Mouse (Mus musculus): ENCODE measurements around the gene Abhd16a. TPM values are rescaled to one million over a fixed set of nuclear protein-coding genes. Genes with fewer than 3 reads are reported as not detected.

Abhd16a gene
- polyA plus RNA-seq (2014; fragmentation: Illumina TruSeq; extraction: RNeasy Lipid Tissue Mini Kit (QIAGEN cat#74804); ENCODE audit: low replicate concordance) = 3.7 TPM

GRCm38 (mm10) chr17:35088825-35089644, at the start of gene Abhd16a:
Abhd16a (plus strand) TSS chr17:35089263.

GRCm38 (mm10) chr17:35046681-35047455, 42.2 kb upstream of the Abhd16a start, which contains the start of gene Msh5:
Msh5 (minus strand) TSS chr17:35046745.

GRCm38 (mm10) chr17:35049561-35050016, 39.5 kb upstream of the Abhd16a start, which contains the start of gene Clic1:
Clic1 (plus strand) TSS chr17:35049966.

GRCm38 (mm10) chr17:35058911-35059892, 29.9 kb upstream of the Abhd16a start, which contains the start of gene Ddah2:
Ddah2 (plus strand) TSS chr17:35059035.

GRCm38 (mm10) chr17:35064951-35065947, 23.8 kb upstream of the Abhd16a start, which contains the start of gene Ly6g6c:
Ly6g6c (plus strand) TSS chr17:35065388.

GRCm38 (mm10) chr17:35066084-35066483, 23.0 kb upstream of the Abhd16a start, which contains the start of gene Mpig6b:
Mpig6b (minus strand) TSS chr17:35066184.

GRCm38 (mm10) chr17:35076507-35077176, 12.4 kb upstream of the Abhd16a start, which contains the start of gene Ly6g6e:
Ly6g6e (plus strand) TSS chr17:35076902.

GRCm38 (mm10) chr17:35077786-35078233, 11.3 kb upstream of the Abhd16a start, which contains the start of gene Ly6g6d:
Ly6g6d (minus strand) TSS chr17:35078065.

GRCm38 (mm10) chr17:35085208-35085865, 3.7 kb upstream of the Abhd16a start, which contains the start of gene Ly6g6f:
Ly6g6f (minus strand) TSS chr17:35085610.

GRCm38 (mm10) chr17:35108097-35108496, 19.0 kb downstream of the Abhd16a start, which contains the start of gene Ly6g5c:
Ly6g5c (plus strand) TSS chr17:35108279.

GRCm38 (mm10) chr17:35115046-35116019, 26.3 kb downstream of the Abhd16a start, which contains the start of gene Ly6g5b:
Ly6g5b (minus strand) TSS chr17:35115428.

GRCm38 (mm10) chr17:35121143-35121799, 32.2 kb downstream of the Abhd16a start, which contains the start of gene Gpank1:
Gpank1 (plus strand) TSS chr17:35121455.

GRCm38 (mm10) chr17:35121871-35122303, 32.8 kb downstream of the Abhd16a start, which contains the start of gene Csnk2b:
Csnk2b (minus strand) TSS chr17:35122053.

GRCm38 (mm10) chr17:35126206-35126611, 37.1 kb downstream of the Abhd16a start, which contains the start of gene D17H6S53E:
D17H6S53E (plus strand) TSS chr17:35126373.

GRCm38 (mm10) chr17:35131500-35132173, 42.6 kb downstream of the Abhd16a start, which contains the start of gene Apom:
Apom (minus strand) TSS chr17:35132050.

